In the genomic region with DNA sequence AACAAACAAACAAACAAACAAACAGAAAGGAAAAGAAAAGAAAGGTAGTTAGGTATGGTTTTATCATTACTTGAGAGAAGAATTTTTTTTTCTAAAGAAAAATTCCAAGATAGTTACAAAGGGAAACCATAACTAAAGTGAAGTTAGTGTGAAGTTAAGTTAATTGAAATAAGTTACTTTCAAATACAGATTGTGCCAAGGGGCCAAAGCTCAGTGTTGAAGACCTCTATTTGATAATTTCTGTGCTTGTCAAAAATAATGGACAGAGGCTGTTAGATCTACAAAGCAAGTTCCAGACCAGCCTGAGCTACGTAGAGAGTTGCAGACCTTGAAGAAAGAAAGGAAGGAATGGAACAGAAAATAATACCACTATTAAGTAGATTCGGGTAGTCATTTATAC, we compare ENCODE assay signal across 37 mouse cellular contexts. TPM values are rescaled to one million over a fixed set of nuclear protein-coding genes. Genes with fewer than 3 reads are reported as not detected.
"Had no signal": no experiment of that assay in that cellular context is flagged by ENCODE, and none has a peak within 500 bp of the region (broad histone marks: within the 10 kb centered on the region; RNA-seq: fewer than 3 reads in every experiment).

No protein-coding gene starts in this region.

- H3K4me3 ChIP-seq: heart, adult 2 months; heart, embryonic 15.5 days; hindbrain, embryonic 13.5 days; hindbrain, embryonic 15.5 days; limb, embryonic 13.5 days; limb, embryonic 15.5 days; liver, embryonic 12.5 days had no signal

- H3K27me3 ChIP-seq: heart, embryonic 15.5 days; hindbrain, embryonic 13.5 days; hindbrain, embryonic 15.5 days; limb, embryonic 13.5 days; limb, embryonic 15.5 days; liver, embryonic 12.5 days had no signal

- ATAC-seq: forebrain, postnatal 0 days; hindbrain, postnatal 0 days; intestine, embryonic 16.5 days; liver, embryonic 12.5 days had no signal

- H3K4me2 ChIP-seq: heart, embryonic 11.5 days; limb, embryonic 15.5 days had no signal

- H3K9ac ChIP-seq: forebrain, postnatal 0 days; heart, embryonic 13.5 days; heart, embryonic 15.5 days; hindbrain, embryonic 15.5 days; limb, embryonic 13.5 days; limb, embryonic 15.5 days; liver, embryonic 12.5 days; liver, embryonic 14.5 days had no signal

- H3K9me3 ChIP-seq: heart, embryonic 13.5 days; heart, embryonic 15.5 days; hindbrain, embryonic 13.5 days; hindbrain, embryonic 15.5 days; limb, embryonic 13.5 days; limb, embryonic 15.5 days; liver, embryonic 12.5 days had no signal

- H3K36me3 ChIP-seq: heart, embryonic 15.5 days; liver, embryonic 12.5 days had no signal

- DNase-seq: forebrain, postnatal 0 days; gastrocnemius, postnatal 14 days; gastrocnemius, postnatal 36 days; heart, adult 11 months; heart, postnatal 14 days; heart, postnatal 36 days; kidney, adult 11 months; kidney, adult 8-10 months; kidney, postnatal 10 days; kidney, postnatal 25 days; layer of hippocampus, adult 9-11 months; layer of hippocampus, postnatal 36 days; left cerebral cortex, postnatal 4 days had no signal

- H3K27ac ChIP-seq: heart, adult 2 months; heart, embryonic 13.5 days; heart, embryonic 15.5 days; hindbrain, embryonic 13.5 days; hindbrain, embryonic 15.5 days; hindbrain, postnatal 0 days; limb, embryonic 13.5 days; limb, embryonic 15.5 days; liver, embryonic 12.5 days; liver, embryonic 14.5 days had no signal

RNA-seq across cellular contexts. Expression of a gene that starts 36.6 kb away (rescaled TPM):
- total RNA-seq: forebrain, postnatal 0 days; gastrocnemius, adult 18-20 months; gastrocnemius, postnatal 14 days; gastrocnemius, postnatal 36 days; heart, adult 2 months; heart, postnatal 14 days; heart, postnatal 36 days; hematopoietic stem cell, adult 5-6 weeks; hindbrain, postnatal 0 days; layer of hippocampus, adult 18-20 months; layer of hippocampus, adult 8-10 months; layer of hippocampus, postnatal 14 days; layer of hippocampus, postnatal 36 days; left cerebral cortex, adult 18-20 months; left cerebral cortex, adult 8-10 months; left cerebral cortex, postnatal 10 days; left cerebral cortex, postnatal 25 days; left cerebral cortex, postnatal 4 days had no signal
- polyA plus RNA-seq: forebrain, postnatal 0 days; gonadal fat pad, adult 2 months; heart, adult 2 months; heart, embryonic 13.5 days; hindbrain, postnatal 0 days; intestine, embryonic 16.5 days; large intestine, adult 2 months; limb, embryonic 11.5 days; liver, embryonic 14.5 days had no signal
